Mouse (Mus musculus) frontal cortex, postnatal 10 days (tissue): ENCODE results near the gene Bri3.

Experiments
- DNase-seq, 2 experiments: peaks; one replicate each; pipeline ENCODE4 v3.0.0; 2022; ENCODE audit warnings: low spot score in 2 of 2, mixed read lengths in 1 of 2

Gene Bri3

DNA sequence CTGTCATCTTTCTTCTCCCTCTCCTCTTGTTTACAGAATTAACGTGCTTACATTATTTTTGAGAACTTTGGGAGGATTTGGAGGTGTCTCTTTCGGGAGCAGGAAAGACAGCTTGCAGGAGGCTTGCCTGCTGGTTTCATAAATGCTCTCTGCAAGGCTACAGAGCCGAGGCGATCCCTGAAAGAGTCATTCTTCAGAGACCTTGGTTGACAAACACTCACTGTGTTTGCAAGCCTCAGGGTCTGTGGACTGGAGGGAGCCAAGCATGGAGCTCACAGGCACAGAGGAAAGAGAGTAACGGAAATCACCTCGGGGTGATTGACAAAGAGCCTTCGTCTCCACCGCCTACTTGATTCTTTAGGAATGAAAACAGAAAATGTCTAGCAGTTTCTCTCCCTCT lies 175.8 kb downstream of the Bri3 start:
- no peak for DNase-seq

DNA sequence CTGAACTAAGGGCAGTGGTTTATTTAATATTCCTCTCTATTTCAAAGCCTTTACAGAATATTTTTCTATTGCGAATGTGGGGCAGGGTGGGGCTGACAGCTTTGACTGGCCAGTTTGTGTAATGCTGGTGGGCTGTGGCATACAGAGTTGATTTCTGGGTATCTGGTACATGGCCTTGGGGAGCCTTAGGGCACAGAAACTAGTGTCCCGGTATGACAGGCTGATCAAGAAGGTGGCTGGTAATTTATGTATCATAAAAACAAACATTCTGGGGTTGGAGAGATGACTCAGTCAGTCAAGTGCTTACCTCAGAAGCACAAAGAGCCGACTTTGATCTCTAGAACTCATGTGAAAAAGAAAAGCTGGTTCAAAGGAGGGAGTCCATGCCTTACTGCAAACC lies 182.5 kb downstream of the Bri3 start:
- no peak for DNase-seq

DNA sequence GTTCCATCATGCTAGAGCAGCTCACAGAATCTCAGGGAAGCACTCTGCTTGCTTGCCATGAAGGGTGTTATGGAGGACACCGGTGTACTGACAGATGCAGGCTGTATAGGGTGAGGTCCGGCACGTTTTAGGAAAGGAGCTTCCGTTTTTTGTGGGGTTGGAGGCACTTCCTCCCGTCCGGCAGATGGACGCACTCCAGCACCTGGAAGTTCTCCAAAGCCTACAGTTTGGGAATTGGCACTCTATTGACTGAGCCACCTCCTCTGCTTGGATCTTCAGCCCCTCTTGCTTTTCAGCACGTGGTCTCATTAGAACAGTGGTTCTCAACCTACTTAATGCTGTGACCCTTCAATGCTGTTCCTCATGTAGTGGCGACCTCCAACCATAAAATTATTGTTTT lies 183.6 kb downstream of the Bri3 start:
- DNase-seq: no peak

DNA sequence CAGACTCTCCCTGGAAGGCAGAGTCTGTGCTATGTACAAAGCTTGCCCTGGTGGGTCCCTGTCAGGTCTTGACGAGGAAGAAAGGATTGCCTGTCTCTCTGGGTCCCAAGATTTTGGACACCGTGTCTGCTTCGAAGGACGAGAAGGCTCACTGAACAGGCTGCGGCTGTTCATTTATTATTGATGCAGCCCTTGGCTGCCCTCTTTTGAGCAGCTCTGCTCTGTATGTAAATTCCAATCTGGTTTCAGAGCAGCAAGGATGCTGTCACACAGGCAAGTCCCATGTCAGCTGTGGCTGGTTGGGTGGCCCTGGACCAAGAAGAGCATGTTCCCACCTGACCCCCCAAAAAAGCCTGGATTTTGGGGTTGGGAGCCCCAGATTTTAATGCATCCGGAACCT lies 187.2 kb downstream of the Bri3 start:
- DNase-seq: no peak

DNA sequence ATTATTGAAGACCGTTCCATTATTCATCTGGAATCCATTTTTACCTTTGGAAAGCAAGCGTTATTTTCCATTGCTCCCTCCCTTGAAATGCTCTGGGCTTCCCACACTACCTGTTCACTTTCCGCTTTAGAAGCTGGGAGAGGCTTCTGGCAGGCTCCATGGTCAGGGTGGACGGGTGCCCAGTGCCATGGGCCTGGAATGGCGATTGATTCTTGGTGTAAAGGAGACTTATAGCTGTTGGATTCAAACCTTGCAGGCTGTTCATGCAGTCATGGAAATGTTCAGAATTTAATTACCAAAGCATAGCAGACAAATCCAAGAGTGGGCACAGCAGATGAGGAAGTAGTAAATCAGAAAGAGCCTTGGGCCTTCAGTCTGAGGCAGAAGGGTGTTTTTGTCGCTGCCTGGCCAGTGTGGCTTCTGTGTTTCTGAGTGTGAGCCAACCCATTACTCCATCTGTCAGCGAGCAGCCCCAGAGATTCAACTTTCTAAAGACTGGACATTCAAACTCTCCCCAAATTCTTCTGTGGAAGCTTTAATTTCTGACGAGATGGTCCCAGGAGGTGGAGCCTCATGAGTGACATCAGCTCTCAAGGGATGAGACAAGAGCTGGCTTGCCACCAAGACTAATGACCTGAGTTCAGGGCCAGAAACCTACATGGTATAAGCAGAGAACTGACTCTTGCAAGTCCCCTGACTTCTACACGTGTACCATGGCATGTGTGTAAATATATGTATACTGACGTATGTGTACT lies 195.2 kb downstream of the Bri3 start:
- no peak for DNase-seq

DNA sequence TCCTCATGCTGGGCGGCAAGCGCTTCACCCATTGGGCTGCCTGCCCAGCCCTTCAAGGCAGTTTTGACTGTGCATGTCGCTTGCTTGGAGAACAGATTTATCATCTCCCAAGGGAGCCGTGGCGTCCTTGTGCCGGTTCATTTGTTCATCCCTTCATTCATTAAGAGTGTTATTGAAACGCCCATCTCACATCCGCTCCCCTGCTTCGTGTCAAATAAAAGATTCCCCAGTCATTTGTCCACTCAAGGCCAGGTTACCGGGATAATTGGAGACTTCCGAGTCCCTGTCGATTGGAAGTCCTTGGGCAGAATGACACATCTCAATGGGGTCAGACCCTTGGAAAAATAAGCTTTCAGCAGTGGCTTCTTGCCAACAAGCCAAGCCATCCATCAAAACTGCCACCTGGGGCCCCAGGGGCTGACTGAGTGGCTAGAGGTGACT lies 197.6 kb downstream of the Bri3 start:
- no peak for DNase-seq

DNA sequence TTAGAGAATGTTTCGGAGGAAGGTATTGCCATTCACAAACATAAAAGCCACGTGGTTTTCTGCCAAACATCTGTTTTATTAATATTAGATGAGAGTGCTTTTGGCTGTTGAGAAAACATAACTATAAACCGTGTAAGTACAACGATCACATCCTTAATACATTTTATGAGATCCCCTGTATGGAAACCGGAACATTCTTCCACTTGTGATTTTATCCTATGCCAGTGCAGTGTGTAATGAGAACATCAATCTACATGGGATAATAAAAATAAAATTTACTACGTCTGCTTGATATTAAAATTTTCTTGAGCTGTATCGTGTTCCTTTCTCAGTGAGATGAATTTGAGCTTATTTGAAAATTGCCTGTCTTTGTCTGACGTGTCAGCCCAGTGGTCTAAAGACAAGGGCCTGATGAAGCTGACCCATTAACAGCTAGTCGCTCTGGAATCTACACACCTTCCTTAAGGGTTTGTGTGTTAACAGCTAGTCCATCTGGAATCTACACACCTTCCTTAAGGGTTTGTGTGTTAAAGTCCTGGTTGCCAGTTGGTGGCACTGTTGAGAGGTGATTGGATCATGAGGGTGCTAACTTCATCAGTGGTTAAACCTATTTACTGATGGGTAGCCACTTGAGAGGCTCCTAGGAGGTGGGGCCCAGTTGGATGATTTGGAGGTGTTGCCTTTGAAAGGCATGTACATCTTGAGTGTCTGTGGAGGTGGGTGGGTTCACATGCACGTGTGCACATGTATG lies 202.4 kb downstream of the Bri3 start:
- DNase-seq: no peak

DNA sequence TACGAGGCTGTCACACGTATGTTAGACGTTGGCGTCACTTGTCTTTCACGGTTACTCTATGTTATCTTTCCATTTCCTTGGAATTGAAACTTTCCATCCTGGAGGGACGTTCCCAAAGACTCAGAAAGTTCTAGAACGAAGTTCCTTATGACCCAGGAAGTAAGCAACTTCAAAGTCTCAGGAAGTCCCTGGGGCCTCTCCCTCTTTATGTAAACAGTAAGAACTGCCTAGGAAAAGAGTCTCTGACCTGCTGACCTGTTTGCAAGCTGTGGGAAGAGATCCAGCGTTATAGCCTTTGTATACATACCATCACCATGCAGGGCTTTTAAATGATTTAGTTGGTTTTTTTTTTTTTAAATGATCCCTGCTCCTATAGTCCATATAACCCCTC lies 203.0 kb downstream of the Bri3 start:
- DNase-seq: no peak

DNA sequence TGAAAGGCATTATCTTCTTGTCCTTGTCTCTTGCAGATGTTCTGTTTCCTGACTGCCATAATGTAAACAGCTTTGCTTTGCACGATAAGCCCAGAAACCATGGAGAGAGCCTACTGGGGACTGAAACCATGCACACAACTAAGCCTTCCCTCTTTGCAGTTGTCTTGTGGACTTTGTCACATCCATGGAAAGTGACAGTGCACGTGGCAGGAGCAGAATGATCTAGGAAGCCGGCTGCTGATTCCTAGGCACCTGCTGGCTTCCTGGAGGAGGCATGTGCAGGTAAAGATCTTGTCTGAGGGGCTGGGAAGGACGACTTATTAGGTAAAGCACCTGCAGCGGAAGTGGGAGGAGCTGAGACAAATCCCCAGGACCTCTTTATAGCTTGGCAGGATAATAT lies 203.7 kb downstream of the Bri3 start:
- no peak for DNase-seq

DNA sequence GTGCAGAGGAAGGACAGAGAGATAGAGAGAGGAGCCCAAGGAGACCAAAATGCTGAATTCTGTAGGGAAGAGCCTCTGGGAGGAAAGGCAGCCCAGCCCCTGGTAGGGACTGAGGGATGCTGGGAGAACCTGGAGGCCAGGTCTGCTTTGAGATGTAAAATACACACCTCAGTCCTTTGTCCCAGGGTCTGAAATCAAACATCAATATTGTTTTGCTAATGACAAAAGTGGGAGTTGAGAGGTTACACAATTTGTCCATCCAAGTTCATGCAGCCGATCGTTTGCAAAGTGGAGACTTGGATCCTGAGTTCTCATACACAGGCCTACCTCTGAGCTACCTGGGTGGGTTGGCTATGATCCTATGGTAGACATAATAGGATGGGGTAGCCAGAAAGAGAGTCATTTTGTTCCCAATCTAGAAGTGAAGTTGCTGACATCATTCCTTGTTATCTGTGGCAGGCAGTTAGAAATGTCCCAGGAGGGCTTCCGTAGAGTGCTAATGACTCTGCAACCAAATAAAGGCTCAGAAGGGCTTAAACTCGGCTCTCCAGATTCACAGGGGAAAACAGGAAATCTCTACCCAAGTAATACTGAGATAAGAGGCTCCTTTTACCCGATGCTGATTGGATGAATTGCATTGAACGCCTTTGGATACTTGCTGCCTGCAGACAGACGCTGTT lies 208.7 kb downstream of the Bri3 start:
- no peak for DNase-seq

DNA sequence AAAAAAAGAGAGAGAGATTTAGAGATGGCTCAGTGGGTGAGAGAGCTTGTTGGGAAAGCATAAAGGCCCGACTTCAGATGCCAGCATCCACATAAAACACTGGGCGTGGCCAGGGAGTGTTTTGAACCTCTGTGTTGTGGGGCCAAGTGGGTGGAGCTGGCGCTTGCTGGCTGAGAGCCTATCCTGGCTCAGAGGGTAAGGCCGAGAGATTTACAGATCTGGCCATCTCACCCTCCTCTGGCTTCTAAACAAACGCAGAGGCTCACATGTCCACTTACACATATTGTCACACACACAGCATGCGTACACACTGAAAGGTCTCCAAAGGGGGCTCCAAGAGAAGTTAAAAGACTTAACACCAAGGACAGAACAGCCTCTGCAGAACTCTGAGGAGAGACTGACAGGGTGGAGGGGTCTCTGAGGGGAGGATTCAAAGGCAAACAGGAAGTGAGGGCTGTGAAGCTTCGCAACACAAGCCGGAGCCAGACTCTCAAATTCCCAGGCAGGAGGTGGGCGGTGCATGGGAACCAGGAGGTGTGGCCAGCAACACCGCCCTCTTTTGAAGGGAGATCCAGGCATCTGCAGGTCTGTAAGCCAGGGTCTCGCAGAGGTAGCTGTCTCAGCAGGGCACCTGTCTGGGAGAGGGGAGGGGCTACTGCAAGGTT lies 213.5 kb downstream of the Bri3 start:
- DNase-seq: no peak

DNA sequence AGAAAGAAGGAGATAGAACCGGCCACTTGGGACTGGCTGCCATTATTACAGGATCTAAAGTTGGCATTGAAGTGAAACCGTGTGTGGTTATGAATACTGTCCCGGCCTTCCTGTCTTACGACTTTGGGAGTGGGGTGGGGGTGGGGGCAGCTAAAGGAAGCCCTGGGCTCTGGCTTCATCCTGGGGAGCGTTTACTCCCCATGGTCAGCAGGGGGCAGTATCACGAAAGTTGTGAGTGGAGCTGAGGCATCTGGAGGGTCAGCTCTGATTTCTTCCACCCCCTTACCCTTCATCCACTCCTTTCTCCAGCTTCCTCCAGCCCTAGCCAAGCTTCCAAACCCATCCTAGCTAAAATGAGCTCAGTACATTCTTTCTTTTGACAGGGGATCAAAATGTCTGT lies 222.8 kb downstream of the Bri3 start:
- no peak for DNase-seq

DNA sequence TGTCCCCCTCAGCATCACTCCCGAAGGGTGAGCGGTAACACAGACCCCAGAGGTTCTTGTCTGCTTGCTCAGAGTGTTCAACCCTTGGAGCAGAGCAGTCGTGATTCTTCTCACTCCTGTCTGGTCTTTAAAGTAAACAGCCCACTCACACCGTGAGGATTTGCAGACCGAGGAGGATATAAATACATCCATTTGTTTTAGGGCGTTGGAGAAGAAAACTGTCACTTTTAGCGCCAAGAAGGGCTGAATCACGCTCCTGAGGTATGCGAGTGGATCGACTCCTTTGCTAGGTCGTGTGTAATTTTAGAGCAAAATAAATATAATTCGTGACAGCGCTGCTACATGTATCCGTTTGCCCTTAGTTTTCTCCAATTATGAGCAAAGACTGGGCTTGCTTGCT lies 228.8 kb downstream of the Bri3 start:
- DNase-seq: no peak

DNA sequence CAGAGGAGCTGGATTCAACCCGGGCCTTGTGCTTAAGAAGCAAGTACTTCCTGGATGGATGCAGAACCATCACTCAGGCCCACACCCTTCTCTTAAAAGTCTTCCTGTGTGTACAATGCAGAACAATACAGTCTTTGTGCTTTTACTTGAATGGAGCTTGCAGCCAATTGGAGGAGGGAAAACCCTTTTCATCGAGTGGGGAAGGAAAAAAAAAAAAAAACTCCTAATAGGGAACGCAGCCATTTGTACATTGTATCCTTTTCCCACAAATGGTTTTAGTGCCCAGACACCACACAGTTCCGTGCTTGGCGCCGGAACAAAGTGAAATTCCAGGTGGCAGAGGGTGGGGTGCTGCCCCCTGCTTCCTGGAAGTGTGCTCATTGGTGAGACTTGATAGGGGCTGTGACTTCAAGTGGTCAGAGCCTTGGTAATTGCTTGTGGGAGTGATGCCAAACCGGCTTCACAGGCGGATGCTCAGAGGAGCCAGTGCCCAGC lies 235.5 kb downstream of the Bri3 start:
- DNase-seq: no peak

DNA sequence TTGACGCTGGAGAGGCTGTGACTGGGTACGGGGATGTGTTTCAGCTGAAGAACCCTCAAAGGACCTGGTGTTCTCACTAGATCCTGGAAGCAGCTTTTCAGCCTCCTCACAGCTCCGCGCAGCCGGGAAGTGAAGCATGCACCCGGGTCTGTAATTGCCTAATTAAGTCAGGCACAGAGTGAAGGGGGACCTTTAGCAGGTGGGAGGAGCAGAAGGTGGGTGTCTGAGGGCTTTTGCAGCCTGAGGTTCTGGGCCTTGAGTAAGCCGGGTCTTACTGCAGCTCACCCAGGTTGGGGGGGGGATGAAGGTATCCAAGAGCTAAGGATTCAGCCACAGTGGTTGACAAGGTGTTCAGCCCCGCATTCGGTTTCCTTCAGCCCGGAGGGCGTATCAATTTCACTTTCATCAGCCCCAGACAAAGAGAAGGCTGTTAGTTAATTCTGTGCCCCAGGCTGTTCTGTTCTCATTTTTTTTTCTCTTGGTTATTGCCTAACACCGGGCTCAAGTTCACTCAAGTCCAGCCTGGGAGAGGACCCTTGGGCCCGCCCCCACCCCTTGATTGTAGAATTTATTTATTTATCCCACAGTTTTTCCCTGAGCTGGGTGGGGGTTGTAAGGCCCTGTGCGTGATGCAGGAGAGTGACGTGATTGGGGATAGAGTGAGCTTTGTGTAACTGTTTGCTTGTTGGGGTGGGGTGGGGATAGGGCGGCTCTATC lies 239.6 kb downstream of the Bri3 start:
- DNase-seq: no peak

DNA sequence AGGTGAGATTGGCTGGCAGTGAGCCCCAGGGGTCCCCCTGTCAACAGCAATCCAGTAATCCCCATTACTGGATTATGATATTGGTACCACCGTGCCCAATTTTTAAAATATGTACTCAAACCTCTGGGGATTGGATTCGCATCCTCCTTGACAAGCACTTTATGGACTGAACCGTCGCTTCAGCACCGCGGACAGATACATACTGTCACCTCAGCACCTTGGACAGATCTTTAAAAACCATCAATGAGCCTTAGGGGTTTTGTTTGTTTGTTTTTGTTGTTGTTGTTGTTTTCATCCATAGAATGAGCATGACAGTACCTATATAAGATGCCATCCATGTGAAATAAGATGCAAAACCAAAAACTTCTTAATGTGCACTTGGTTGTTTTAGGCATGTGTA lies 247.1 kb downstream of the Bri3 start:
- DNase-seq: no peak
